Mouse (Mus musculus) MEL (cell line): ENCODE measurements around the gene Ptcd2. TPM values are rescaled to one million over a fixed set of nuclear protein-coding genes. Genes with fewer than 3 reads are reported as not detected.

ENCODE experiments used
- DNase-seq: peaks from one replicate; pipeline ENCODE4 v3.0.0; 2011; ENCODE audit warnings: low read depth, low spot score
- H3K27ac ChIP-seq: 2 replicates; pipeline ENCODE4 v1.5.1; 2012; ENCODE audit warnings: low read depth, mild to moderate bottlenecking, control low read depth, low read length, moderate library complexity; ENCODE audit not compliant: control insufficient read depth
- H3K27me3 ChIP-seq, 2 experiments: fragments of 150-350 bp in 1 of 2; sonication (generic) in 1 of 2; 2 replicates each; pipeline ENCODE4 v1.6.1; 2012; ENCODE audit warnings: low read length in 2 of 2, mild to moderate bottlenecking in 2 of 2, improper control_type of control experiment in 1 of 2, moderate library complexity in 1 of 2; ENCODE audit not compliant: insufficient read depth in 2 of 2, control insufficient read depth in 1 of 2
- H3K36me3 ChIP-seq, 2 experiments: 2 replicates each; pipeline ENCODE4 v1.6.1; 2012 to 2014; ENCODE audit warnings: low read length in 2 of 2, improper control_type of control experiment in 1 of 2, inconsistent platforms in 1 of 2, mild to moderate bottlenecking in 1 of 2; ENCODE audit not compliant: insufficient read depth in 2 of 2, control insufficient read depth in 1 of 2
- H3K4me1 ChIP-seq, 2 experiments: fragments of 150-350 bp in 1 of 2; sonication (generic) in 1 of 2; 2 replicates each; pipeline ENCODE4 v1.6.1; 2012; ENCODE audit warnings: low read length in 2 of 2, improper control_type of control experiment in 1 of 2, mild to moderate bottlenecking in 1 of 2; ENCODE audit not compliant: insufficient read depth in 2 of 2, control insufficient read depth in 1 of 2
- H3K4me3 ChIP-seq, 2 experiments: fragments of 150-350 bp in 1 of 2; sonication (generic) in 1 of 2; 2 replicates each; pipeline ENCODE4 v1.5.1; 2012; ENCODE audit warnings: low read depth in 2 of 2, low read length in 2 of 2, mild to moderate bottlenecking in 2 of 2, moderate library complexity in 2 of 2, control low read depth in 1 of 2, improper control_type of control experiment in 1 of 2; ENCODE audit not compliant: control insufficient read depth in 1 of 2, insufficient read depth in 1 of 2
- H3K79me2 ChIP-seq: 2 replicates; pipeline ENCODE4 v1.6.1; 2012; ENCODE audit warnings: mild to moderate bottlenecking, low read length, moderate library complexity; ENCODE audit not compliant: control insufficient read depth, poor library complexity, insufficient read depth
- H3K9ac ChIP-seq: 2 replicates; pipeline ENCODE4 v1.6.1; 2012; ENCODE audit warnings: low read depth, mild to moderate bottlenecking, control low read depth, low read length, moderate library complexity; ENCODE audit not compliant: control insufficient read depth, poor library complexity, severe bottlenecking
- H3K9me3 ChIP-seq: fragments of 150-350 bp; sonication (generic); replicated peaks from 2 replicates; pipeline ENCODE4 v1.6.1; 2012; ENCODE audit warnings: mild to moderate bottlenecking, low read length, improper control_type of control experiment, moderate library complexity; ENCODE audit not compliant: insufficient read depth
- BHLHE40 ChIP-seq: IDR thresholded peaks from 2 replicates; pipeline ENCODE4 v1.6.1; 2012; ENCODE audit warnings: low read depth, mild to moderate bottlenecking, inconsistent platforms, low read length, improper control_type of control experiment, borderline replicate concordance
- CHD2 ChIP-seq: IDR thresholded peaks from 2 replicates; pipeline ENCODE4 v1.6.1; 2011; ENCODE audit warnings: low read length, improper control_type of control experiment
- CTCF ChIP-seq, 3 experiments: IDR thresholded peaks in 2 of 3; conservative IDR thresholded peaks in 1 of 3; 2 replicates each; pipeline ENCODE4 v1.5.1; 2011 to 2012; ENCODE audit warnings: low read length in 3 of 3, low read depth in 2 of 3, mild to moderate bottlenecking in 2 of 3, improper control_type of control experiment in 1 of 3, inconsistent platforms in 1 of 3, mixed read lengths in 1 of 3, moderate library complexity in 1 of 3; ENCODE audit not compliant: control insufficient read depth in 1 of 3, insufficient read depth in 1 of 3, poor library complexity in 1 of 3, severe bottlenecking in 1 of 3
- ELF1 ChIP-seq: IDR thresholded peaks from 2 replicates; pipeline ENCODE4 v1.6.1; 2014; ENCODE audit warnings: low read depth, mild to moderate bottlenecking, inconsistent platforms, low read length, improper control_type of control experiment, moderate library complexity
- EP300 ChIP-seq, 2 experiments: IDR thresholded peaks; 2 replicates each; pipeline ENCODE4 v1.6.1; 2011; ENCODE audit warnings: improper control_type of control experiment in 2 of 2, low read length in 2 of 2, low read depth in 1 of 2, mild to moderate bottlenecking in 1 of 2
- GABPA ChIP-seq: IDR thresholded peaks from 2 replicates; pipeline ENCODE4 v1.6.1; 2012; ENCODE audit warnings: low read depth, mild to moderate bottlenecking, inconsistent platforms, low read length, improper control_type of control experiment, moderate library complexity
- GATA1 ChIP-seq: IDR thresholded peaks from 2 replicates; pipeline ENCODE4 v1.6.1; 2011; ENCODE audit warnings: low read depth, low read length, improper control_type of control experiment
- KAT2A ChIP-seq: conservative IDR thresholded peaks from 2 replicates; pipeline ENCODE4 v1.6.1; 2012; ENCODE audit warnings: low read depth, low read length, improper control_type of control experiment, inconsistent platforms
- MAX ChIP-seq: IDR thresholded peaks from 2 replicates; pipeline ENCODE4 v1.6.1; 2011; ENCODE audit warnings: low read length, improper control_type of control experiment
- MEF2A ChIP-seq: IDR thresholded peaks from 2 replicates; pipeline ENCODE4 v1.6.1; 2014; ENCODE audit warnings: low read depth, mild to moderate bottlenecking, inconsistent platforms, low read length, improper control_type of control experiment; ENCODE audit not compliant: poor library complexity, insufficient replicate concordance, severe bottlenecking; ENCODE audit errors: extremely low read depth
- MYB ChIP-seq: IDR thresholded peaks from 2 replicates; pipeline ENCODE4 v1.6.1; 2011; ENCODE audit warnings: mild to moderate bottlenecking, low read depth, low read length, improper control_type of control experiment
- MYC ChIP-seq: IDR thresholded peaks from 2 replicates; pipeline ENCODE4 v1.6.1; 2011; ENCODE audit warnings: low read depth, mild to moderate bottlenecking, low read length, improper control_type of control experiment, moderate library complexity
- NRF1 ChIP-seq: IDR thresholded peaks from 2 replicates; pipeline ENCODE4 v1.6.1; 2014; ENCODE audit warnings: low read depth, mild to moderate bottlenecking, inconsistent platforms, low read length, improper control_type of control experiment, moderate library complexity; ENCODE audit not compliant: poor library complexity, insufficient read depth, severe bottlenecking
- POLR2AphosphoS2 ChIP-seq: IDR thresholded peaks from 2 replicates; pipeline ENCODE4 v1.6.1; 2011; ENCODE audit warnings: low read length, improper control_type of control experiment
- SIN3A ChIP-seq: IDR thresholded peaks from 2 replicates; pipeline ENCODE4 v1.6.1; 2012; ENCODE audit warnings: low read length, improper control_type of control experiment, inconsistent platforms
- SMC3 ChIP-seq: IDR thresholded peaks from 2 replicates; pipeline ENCODE4 v1.6.1; 2011; ENCODE audit warnings: low read depth, low read length, improper control_type of control experiment
- TCF12 ChIP-seq: IDR thresholded peaks from 2 replicates; pipeline ENCODE4 v1.6.1; 2014; ENCODE audit warnings: low read depth, mild to moderate bottlenecking, inconsistent platforms, low read length, improper control_type of control experiment, moderate library complexity
- UBTF ChIP-seq: IDR thresholded peaks from 2 replicates; pipeline ENCODE4 v1.6.1; 2012; ENCODE audit warnings: low read depth, mild to moderate bottlenecking, inconsistent platforms, low read length, improper control_type of control experiment, moderate library complexity, borderline replicate concordance; ENCODE audit not compliant: insufficient read depth
- USF1 ChIP-seq: IDR thresholded peaks from 2 replicates; pipeline ENCODE4 v1.6.1; 2014; ENCODE audit warnings: low read depth, mild to moderate bottlenecking, inconsistent platforms, low read length, improper control_type of control experiment, moderate library complexity
- USF2 ChIP-seq, 2 experiments: IDR thresholded peaks; 2 replicates each; pipeline ENCODE4 v1.6.1; 2011 to 2012; ENCODE audit warnings: improper control_type of control experiment in 2 of 2, low read length in 2 of 2, borderline replicate concordance in 1 of 2, inconsistent platforms in 1 of 2, low read depth in 1 of 2, mild to moderate bottlenecking in 1 of 2; ENCODE audit not compliant: insufficient read depth in 1 of 2
- ZC3H11A ChIP-seq: IDR thresholded peaks from 2 replicates; pipeline ENCODE4 v1.6.1; 2012; ENCODE audit warnings: low read depth, mild to moderate bottlenecking, inconsistent platforms, low read length, improper control_type of control experiment
- ZMIZ1 ChIP-seq: IDR thresholded peaks from 2 replicates; pipeline ENCODE4 v1.6.1; 2012; ENCODE audit warnings: low read depth, mild to moderate bottlenecking, inconsistent platforms, low read length, improper control_type of control experiment, moderate library complexity
- ZNF384 ChIP-seq: IDR thresholded peaks from 2 replicates; pipeline ENCODE4 v1.6.1; 2012; ENCODE audit warnings: low read depth, mild to moderate bottlenecking, inconsistent platforms, low read length, improper control_type of control experiment
- polyA plus RNA-seq, 2 experiments: library from polyadenylated mRNA; stranded (reverse) in 1 of 2; unstranded in 1 of 2; fragments of >175 nt in 1 of 2; fragments of >200 nt in 1 of 2; gene quantifications; 2 replicates each; pipeline versions ENCODE4 v1.2.1 to v1.2.4; 2012; ENCODE audit warnings: low replicate concordance in 2 of 2, low read depth in 1 of 2; ENCODE audit not compliant: insufficient read length in 2 of 2, insufficient read depth in 1 of 2, missing spikeins in 1 of 2
- total RNA-seq: library from RNA; depleted of rRNA; stranded (reverse); fragments of 300-350 nt; gene quantifications from 2 replicates; pipeline ENCODE4 v1.2.3, GENCODE M21; 2012

Gene Ptcd2
- total and polyA plus RNA-seq, 3 experiments: 42.9 to 55.3 TPM; not detected in 1

GRCm38 (mm10) chr13:99374191-99374590, 29.7 kb upstream of the Ptcd2 start:
- Histone ChIP-seq H3K27ac (no peak overlapping the region), H3K36me3 (no peaks in the 10 kb centered on the region), H3K4me3 (no peak overlapping the region), H3K27me3 (no peaks in the 10 kb centered on the region), H3K9me3 (no peaks in the 10 kb centered on the region), H3K9ac (no peak overlapping the region), H3K79me2 (no peaks in the 10 kb centered on the region), H3K4me1 (no peaks in the 10 kb centered on the region)
- no peak for DNase-seq
- TF ChIP-seq GABPA: no peak

- Histone ChIP-seq H3K9ac (no peak overlapping the region), H3K4me3 (no peak overlapping the region), H3K79me2 (no peaks in the 10 kb centered on the region), H3K4me1 (no peaks in the 10 kb centered on the region), H3K36me3 (no peaks in the 10 kb centered on the region), H3K9me3 (no peaks in the 10 kb centered on the region), H3K27ac (no peak overlapping the region), H3K27me3 (no peaks in the 10 kb centered on the region)
- no peak for DNase-seq
- no peak for TF ChIP-seq NRF1
- TF ChIP-seq ZMIZ1: no peak
- TF ChIP-seq SIN3A: no peak
- no peak for TF ChIP-seq USF2 (IDR thresholded peaks at IDR 0.05; ENCODE audit: borderline replicate concordance in 1 of 2, insufficient read depth in 1 of 2, low read depth in 1 of 2, low read length in 2 of 2)
- TF ChIP-seq MEF2A: no peak
- TF ChIP-seq MYC: no peak
- no peak for TF ChIP-seq TCF12
- TF ChIP-seq BHLHE40: no peak
- no peak for TF ChIP-seq GATA1
- TF ChIP-seq KAT2A: no peak
Measured at GRCm38 (mm10) chr13:99373684-99374083, 29.2 kb upstream of the Ptcd2 start.

- Histone ChIP-seq H3K36me3 (no peaks in the 10 kb centered on the region), H3K4me1 (no peaks in the 10 kb centered on the region), H3K27me3 (no peaks in the 10 kb centered on the region), H3K27ac (no peak overlapping the region), H3K9me3 (no peaks in the 10 kb centered on the region), H3K79me2 (no peaks in the 10 kb centered on the region)
- TF ChIP-seq UBTF: no peak
- TF ChIP-seq TCF12: no peak
- no peak for TF ChIP-seq CHD2
- no peak for TF ChIP-seq ELF1
- TF ChIP-seq MYC: no peak
- TF ChIP-seq ZNF384: no peak
- no peak for TF ChIP-seq EP300 (IDR thresholded peaks at IDR 0.05; ENCODE audit: low read depth in 1 of 2, low read length in 2 of 2)
- no peak for TF ChIP-seq USF2 (IDR thresholded peaks at IDR 0.05; ENCODE audit: borderline replicate concordance in 1 of 2, insufficient read depth in 1 of 2, low read depth in 1 of 2, low read length in 2 of 2)
- TF ChIP-seq BHLHE40: no peak
- TF ChIP-seq NRF1: no peak
- no peak for TF ChIP-seq MEF2A
- no peak for TF ChIP-seq ZC3H11A
- no peak for TF ChIP-seq SMC3
- TF ChIP-seq USF1: no peak
- TF ChIP-seq POLR2AphosphoS2: no peak
- no peak for TF ChIP-seq KAT2A
- TF ChIP-seq MYB: no peak
- no peak for TF ChIP-seq CTCF (IDR thresholded peaks at IDR 0.05 in 2 of 3, conservative IDR thresholded peaks at IDR 0.05 in 1 of 3; ENCODE audit: control insufficient read depth in 1 of 3, insufficient read depth in 1 of 3, low read depth in 2 of 3, low read length in 3 of 3, poor library complexity in 1 of 3, severe bottlenecking in 1 of 3)
- TF ChIP-seq MAX: no peak
- TF ChIP-seq, all 39 proteins: peak for 0
- no peak overlapping the region for H3K9ac ChIP-seq
- DNase-seq: no peak
- H3K4me3 ChIP-seq: no peak overlapping the region
Measured at GRCm38 (mm10) chr13:99371285-99371684, 26.8 kb upstream of the Ptcd2 start.
